Mouse (Mus musculus) adrenal gland, postnatal 36 days (tissue): Measurements from ENCODE around the gene Mamstr. TPM values are rescaled to one million over a fixed set of nuclear protein-coding genes. Genes with fewer than 3 reads are reported as not detected.

ENCODE experiments used
- DNase-seq, 2 experiments: peaks; one replicate each; pipeline ENCODE4 v3.0.0; 2021; ENCODE audit warnings: mixed read lengths in 1 of 2
- total RNA-seq, 2 experiments: library from RNA; stranded (reverse); gene quantifications; 2 replicates each; pipeline ENCODE4 v1.2.3; 2021

Gene Mamstr
- total RNA-seq, 2 experiments from 2014 or later, result 3.0 to 11.0 TPM

- DNase-seq, result no peak
Measured at GRCm38 (mm10) chr7:45693921-45694591, 54.3 kb downstream of the Mamstr start, which contains the start of gene Sec1. TSS of gene Sec1 (minus strand) at chr7:45694402.

- DNase-seq, result no peak
Measured at GRCm38 (mm10) chr7:45695098-45695497, 55.3 kb downstream of the Mamstr start.

Other genes with a start within 250 kb of the Mamstr start
- gene Snrnp70, start 244.2 kb upstream of the Mamstr start, total RNA-seq, result 100 to 1,000 TPM; 223 to 308 TPM
- gene Kcna7, start 234.3 kb upstream of the Mamstr start, total RNA-seq, result not detected
- not detected for gene Ntf5, start 226.3 kb upstream of the Mamstr start, total RNA-seq
- gene Lhb, start 219.2 kb upstream of the Mamstr start, total RNA-seq, result not detected
- 10 to 100 TPM; 41.7 to 43.9 TPM for gene Gys1, start 205.1 kb upstream of the Mamstr start, total RNA-seq
- gene Ruvbl2, start 201.9 kb upstream of the Mamstr start, total RNA-seq, result 10 to 100 TPM; 50.3 to 56.3 TPM
- gene Ftl1, start 180.1 kb upstream of the Mamstr start, total RNA-seq, result 1,000 to 10,000 TPM in 1 of 2 experiments, 100 to 1,000 TPM in 1; 896 to 1,448 TPM
- 10 to 100 TPM; 60.1 to 64.5 TPM for gene Bax, start 173.1 kb upstream of the Mamstr start, total RNA-seq
- 1 to 10 TPM in 1 of 2 experiments, under 1 TPM in 1; 0.86 to 2.1 TPM for gene Tulp2, start 158.1 kb upstream of the Mamstr start, total RNA-seq
- gene Gm45808, start 153.2 kb upstream of the Mamstr start, total RNA-seq, result 10 to 100 TPM; 39.2 to 52.3 TPM
- 10 to 100 TPM; 57.8 to 75.6 TPM for gene Dhdh, start 151.2 kb upstream of the Mamstr start, total RNA-seq
- 100 to 1,000 TPM; 263 to 267 TPM for gene Nucb1, start 129.6 kb upstream of the Mamstr start, total RNA-seq
- gene Ppp1r15a, start 113.7 kb upstream of the Mamstr start, total RNA-seq, result 10 to 100 TPM; 45.7 to 68.4 TPM
- 1 to 10 TPM; 3.5 to 4.2 TPM for gene Plekha4, start 113.6 kb upstream of the Mamstr start, total RNA-seq
- gene Hsd17b14, start 85.1 kb upstream of the Mamstr start, total RNA-seq, result 1 to 10 TPM in 1 of 2 experiments, under 1 TPM in 1; 0.56 to 1.2 TPM
- 100 to 1,000 TPM; 165 to 289 TPM for gene Bcat2, start 69.8 kb upstream of the Mamstr start, total RNA-seq
- gene Fgf21, start 24.5 kb upstream of the Mamstr start, total RNA-seq, result under 1 TPM in 1 of 2 experiments, not detected in 1; 0.33 TPM
- gene Fut1, start 22.7 kb upstream of the Mamstr start, total RNA-seq, result not detected
- under 1 TPM; 0.16 to 0.20 TPM for gene Izumo1, start 18.2 kb upstream of the Mamstr start, total RNA-seq
- 10 to 100 TPM; 18.7 to 26.0 TPM for gene Rasip1, start 12.5 kb upstream of the Mamstr start, total RNA-seq
- under 1 TPM in 1 of 2 experiments, not detected in 1; 0.17 TPM for gene Fut2, start 26.4 kb downstream of the Mamstr start, total RNA-seq
- gene Ntn5, start 44.0 kb downstream of the Mamstr start, total RNA-seq, result under 1 TPM; 0.23 to 0.83 TPM
- under 1 TPM; 0.23 to 0.99 TPM for gene Sec1, start 54.4 kb downstream of the Mamstr start, total RNA-seq
- gene Car11, start 59.9 kb downstream of the Mamstr start, total RNA-seq, result 10 to 100 TPM in 1 of 2 experiments, 1 to 10 TPM in 1; 8.6 to 10.2 TPM
- gene Dbp, start 65.1 kb downstream of the Mamstr start, total RNA-seq, result 100 to 1,000 TPM; 125 to 262 TPM
- 1,000 to 10,000 TPM; 1,050 to 1,062 TPM for gene Rpl18, start 75.5 kb downstream of the Mamstr start, total RNA-seq
- 10 to 100 TPM; 35.5 to 35.6 TPM for gene Sphk2, start 78.0 kb downstream of the Mamstr start, total RNA-seq
- gene Fam83e, start 81.2 kb downstream of the Mamstr start, total RNA-seq, result under 1 TPM; 0.36 to 0.46 TPM
- not detected for gene Spaca4, start 85.8 kb downstream of the Mamstr start, total RNA-seq
- 1 to 10 TPM; 6.1 to 8.5 TPM for gene Lmtk3, start 143.8 kb downstream of the Mamstr start, total RNA-seq
- gene Sult2b1, start 144.7 kb downstream of the Mamstr start, total RNA-seq, result 1 to 10 TPM; 1.1 to 1.4 TPM
- gene Cyth2, start 174.6 kb downstream of the Mamstr start, total RNA-seq, result 100 to 1,000 TPM; 121 to 125 TPM
- gene Kcnj14, start 184.8 kb downstream of the Mamstr start, total RNA-seq, result under 1 TPM; 0.16 to 0.53 TPM
- 10 to 100 TPM; 27.1 to 36.0 TPM for gene Grwd1, start 191.0 kb downstream of the Mamstr start, total RNA-seq
- 100 to 1,000 TPM; 137 to 140 TPM for gene Kdelr1, start 232.8 kb downstream of the Mamstr start, total RNA-seq
- 1 to 10 TPM in 1 of 2 experiments, under 1 TPM in 1; 0.63 to 1.2 TPM for gene Grin2d, start 238.4 kb downstream of the Mamstr start, total RNA-seq